20 mouse cellular contexts compared by ENCODE assay signal in genomic region chr10:97009859-97010258, GRCm38 (mm10).
"Had no signal": no experiment of that assay in that cellular context is flagged by ENCODE, and none has a peak within 500 bp of the region (broad histone marks: within the 10 kb centered on the region; RNA-seq: fewer than 3 reads in every experiment).

No protein-coding gene starts in this region.

- DNase-seq: kidney, postnatal 25 days; layer of hippocampus, adult 9-11 months; liver; lung, adult 18-20 months; lung, postnatal 10 days; lung, postnatal 36 days; midbrain, embryonic 14.5 days; retina, postnatal 1 day; thymus, adult 18-20 months; thymus, postnatal 36 days had no signal

- H3K9me3 ChIP-seq: limb, embryonic 10.5 days; limb, embryonic 13.5 days; liver, embryonic 12.5 days; liver, embryonic 15.5 days; lung, embryonic 15.5 days; megakaryocyte, embryonic 14.5 days; midbrain, embryonic 10.5 days; neural tube, embryonic 12.5 days had no signal

- H3K27ac ChIP-seq: kidney, postnatal 0 days; layer of hippocampus, adult 2 months; limb, embryonic 10.5 days; limb, embryonic 13.5 days; liver, embryonic 12.5 days; liver, embryonic 15.5 days; lung, embryonic 15.5 days; midbrain, embryonic 10.5 days; neural tube, embryonic 12.5 days had no signal

- H3K36me3 ChIP-seq: limb, embryonic 10.5 days; limb, embryonic 13.5 days; liver, embryonic 12.5 days; liver, embryonic 15.5 days; lung, embryonic 15.5 days; midbrain, embryonic 10.5 days; neural tube, embryonic 12.5 days had no signal

- ATAC-seq: liver, embryonic 12.5 days had no signal

- H3K4me2 ChIP-seq: limb, embryonic 13.5 days; liver, embryonic 12.5 days; liver, embryonic 15.5 days; lung, embryonic 15.5 days; neural tube, embryonic 12.5 days had no signal

- H3K27me3 ChIP-seq: limb, embryonic 13.5 days; liver, embryonic 12.5 days; liver, embryonic 15.5 days; lung, embryonic 15.5 days; megakaryocyte, embryonic 14.5 days; neural tube, embryonic 12.5 days had no signal

- H3K4me3 ChIP-seq: layer of hippocampus, adult 2 months; limb, embryonic 10.5 days; limb, embryonic 13.5 days; liver, embryonic 12.5 days; liver, embryonic 15.5 days; lung, embryonic 15.5 days; megakaryocyte, embryonic 14.5 days; midbrain, embryonic 10.5 days; neural tube, embryonic 12.5 days had no signal

- H3K4me1 ChIP-seq: limb, embryonic 10.5 days; limb, embryonic 13.5 days; liver, embryonic 12.5 days; liver, embryonic 15.5 days; lung, embryonic 15.5 days; megakaryocyte, embryonic 14.5 days; midbrain, embryonic 10.5 days; neural tube, embryonic 12.5 days had no signal

- H3K9ac ChIP-seq: limb, embryonic 13.5 days; liver, embryonic 12.5 days; liver, embryonic 15.5 days; lung, embryonic 15.5 days; neural tube, embryonic 12.5 days had no signal
